In genomic region chr7:143295356-143296000, GRCm38 (mm10) we compare ENCODE assay signal across 8 mouse cellular contexts.
DNase-seq lines count a peak whose midpoint lies in the region; ATAC-seq and TF ChIP-seq lines count a peak whose summit lies in the region.

No protein-coding gene starts in this region.

- peak; percentile 19; the same call in 1 of the 2 replicates for ATAC-seq in common myeloid progenitor, adult 5-6 weeks (replicated peaks; ENCODE audit: low read depth, poor library complexity, severe bottlenecking)
- ATAC-seq in heart, embryonic 12.5 days (ENCODE audit: insufficient number of reproducible peaks, low FRiP score), result no peak
- ATAC-seq in lung, embryonic 15.5 days (ENCODE audit: borderline replicate concordance, extremely low read depth, low FRiP score, low TSS enrichment), result no peak

- no peak for TF ChIP-seq CTCF in olfactory bulb, adult 2 months (IDR thresholded peaks at IDR 0.05; ENCODE audit: insufficient read depth, low read depth, low read length)

- peak overlapping the region; percentile 86 for H3K27ac ChIP-seq in heart, embryonic 12.5 days (ENCODE audit: poor library complexity, severe bottlenecking)
- peak overlapping the region; percentile 68 for H3K27ac ChIP-seq in lung, embryonic 15.5 days
- no peak overlapping the region for H3K27ac ChIP-seq in olfactory bulb, adult 2 months (ENCODE audit: insufficient read depth, low read depth, low read length)

- H3K9me3 ChIP-seq in heart, embryonic 12.5 days (replicated peaks), result peaks cover 20% of the 10 kb centered on the region
- H3K9me3 ChIP-seq in lung, embryonic 15.5 days, result no peaks in the 10 kb centered on the region

- peak overlapping the region; percentile 81 for H3K9ac ChIP-seq in heart, embryonic 12.5 days
- peak overlapping the region; percentile 54 for H3K9ac ChIP-seq in lung, embryonic 15.5 days

- DNase-seq in urinary bladder, postnatal 25 days (ENCODE audit: low spot score), result peak; percentile 20
- DNase-seq in urinary bladder, postnatal 10 days (ENCODE audit: low spot score), result no peak
- DNase-seq in kidney, postnatal 10 days, result peak; percentile 65
- DNase-seq in thymus, postnatal 25 days, result peak; percentile 39

- H3K4me2 ChIP-seq in heart, embryonic 12.5 days, result peak overlapping the region; percentile 61
- peak overlapping the region; percentile 48 for H3K4me2 ChIP-seq in lung, embryonic 15.5 days

- H3K4me1 ChIP-seq in heart, embryonic 12.5 days (replicated peaks), result peaks cover 28% of the 10 kb centered on the region
- peaks cover 32% of the 10 kb centered on the region for H3K4me1 ChIP-seq in lung, embryonic 15.5 days
- peaks cover 10% of the 10 kb centered on the region; the same call in 1 of the 2 replicates for H3K4me1 ChIP-seq in olfactory bulb, adult 2 months (ENCODE audit: control insufficient read depth, insufficient read depth, low read length)

- peak overlapping the region; percentile 65 for H3K4me3 ChIP-seq in heart, embryonic 12.5 days
- peak overlapping the region; percentile 52 for H3K4me3 ChIP-seq in lung, embryonic 15.5 days
- H3K4me3 ChIP-seq in olfactory bulb, adult 2 months (ENCODE audit: insufficient read depth, low read depth, low read length), result peak overlapping the region; percentile 49

- 60% methylated on average over 47 of the region's 47 CpGs for WGBS in heart, embryonic 12.5 days
- 55% methylated on average over 47 of the region's 47 CpGs for WGBS in lung, embryonic 15.5 days
- WGBS in olfactory bulb, adult 2 months, result 43% methylated on average over 47 of the region's 47 CpGs

- H3K36me3 ChIP-seq in heart, embryonic 12.5 days, result peaks cover 18% of the 10 kb centered on the region
- no peaks in the 10 kb centered on the region for H3K36me3 ChIP-seq in lung, embryonic 15.5 days

- H3K27me3 ChIP-seq in heart, embryonic 12.5 days (replicated peaks), result no peaks in the 10 kb centered on the region
- H3K27me3 ChIP-seq in lung, embryonic 15.5 days, result no peaks in the 10 kb centered on the region

- TF ChIP-seq POLR2A in olfactory bulb, adult 2 months (IDR thresholded peaks at IDR 0.05; ENCODE audit: insufficient read depth, low read depth, low read length), result no peak
